Mouse (Mus musculus): ENCODE measurements around the gene Mrm2.

- no peak for TF ChIP-seq POLR2A (IDR thresholded peaks at IDR 0.05; ENCODE audit: insufficient read depth, low read depth, low read length)
- no peak for TF ChIP-seq EP300 (IDR thresholded peaks at IDR 0.05; ENCODE audit: insufficient read depth, low read depth, low read length)
These were observed 42.5 kb upstream of the Mrm2 start for GRCm38 (mm10) chr5:140374226-140374625.
